Mouse (Mus musculus): ENCODE measurements around the gene Tmprss13.

Tmprss13 gene

DNA sequence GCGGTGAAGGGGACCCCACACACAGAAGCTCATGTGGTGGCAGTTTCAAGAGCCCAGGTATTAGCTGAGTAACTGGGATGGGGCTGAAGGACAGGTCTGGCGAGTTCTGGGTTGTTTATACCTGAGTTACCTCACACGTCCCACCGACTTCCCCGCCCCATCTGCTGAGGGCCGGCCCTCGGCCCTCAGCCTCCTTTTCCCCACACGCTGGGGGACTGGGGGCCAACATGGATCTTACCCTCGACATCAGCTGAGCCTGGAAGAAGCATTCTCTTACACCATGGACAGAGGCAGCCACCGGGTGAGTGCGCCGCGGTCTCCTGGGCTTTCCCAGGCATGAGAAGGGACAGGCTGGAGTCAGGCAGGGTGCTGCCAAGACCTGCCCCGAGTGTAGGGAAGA, at the start of gene Tmprss13:
Tmprss13 (plus strand) TSS at position 246 of the 400 bp plus-strand sequence.
- peak; percentile 54 for DNase-seq (ENCODE audit: low spot score)

GRCm38 (mm10) chr9:45272213-45272612, 46.7 kb upstream of the Tmprss13 start:
- DNase-seq (ENCODE audit: low spot score): no peak

DNA sequence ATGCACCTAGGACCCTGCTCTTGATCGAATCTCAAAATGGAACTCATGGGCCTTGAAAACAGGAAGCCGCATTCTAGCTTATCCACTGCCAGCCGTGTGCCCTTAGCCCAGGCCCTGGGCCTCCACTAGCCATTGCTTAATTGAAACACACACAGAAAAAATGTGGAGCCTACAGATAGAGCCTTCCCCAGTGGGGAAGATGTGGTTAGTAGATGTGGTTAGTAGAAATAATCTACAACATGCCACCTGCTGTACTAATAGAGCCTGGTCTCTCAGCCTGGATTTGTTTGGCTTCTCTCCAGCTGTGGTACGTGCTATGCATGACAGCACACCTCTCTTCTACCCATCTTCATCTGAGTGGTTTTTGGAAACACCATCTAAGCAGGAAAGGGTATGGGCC, 44.7 kb upstream of the Tmprss13 start:
- no peak for DNase-seq (ENCODE audit: low spot score)

- DNase-seq (ENCODE audit: low spot score): no peak
Measured at GRCm38 (mm10) chr9:45274635-45275034, 44.3 kb upstream of the Tmprss13 start.

DNA sequence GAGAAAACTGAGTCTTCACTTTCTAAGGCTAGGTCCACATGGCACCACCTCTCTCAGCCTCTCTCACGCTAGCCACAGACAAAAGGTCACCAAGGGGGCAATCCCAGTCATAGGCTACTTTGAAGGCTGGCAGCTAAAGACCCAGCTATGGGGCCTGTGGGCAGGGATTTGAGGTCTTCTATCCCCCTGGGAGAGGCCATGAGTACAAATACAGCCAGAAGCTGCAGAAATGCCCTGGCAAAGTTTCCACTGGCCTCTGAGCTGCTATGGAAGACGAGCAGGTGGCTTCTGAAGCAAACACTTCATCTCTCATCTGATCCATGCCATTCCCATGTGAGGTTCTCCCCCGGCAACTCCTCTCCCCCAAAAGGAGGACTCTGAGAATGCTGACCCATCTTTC, 38.8 kb upstream of the Tmprss13 start:
- DNase-seq (ENCODE audit: low spot score): no peak

DNA sequence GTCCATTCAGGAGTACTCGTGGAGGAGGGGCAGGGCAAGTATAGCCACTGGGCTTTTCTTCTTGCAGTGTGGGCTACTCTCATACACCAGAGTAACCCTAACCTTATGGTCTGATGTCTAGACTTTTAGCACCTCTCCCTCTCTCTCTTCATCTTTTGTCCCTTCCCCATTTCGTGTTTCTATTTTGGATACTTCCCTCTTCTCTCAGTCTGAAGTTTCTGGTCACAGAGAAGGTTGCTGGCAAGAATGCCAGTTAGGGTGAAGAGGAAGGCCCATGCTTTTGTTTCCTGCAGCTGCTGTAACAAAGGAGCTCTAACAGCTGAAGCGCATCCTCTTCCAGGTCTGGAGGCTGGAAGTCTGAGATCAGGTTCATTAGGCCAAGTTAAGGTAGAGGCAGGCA, 38.0 kb upstream of the Tmprss13 start:
- no peak for DNase-seq (ENCODE audit: low spot score)

DNA sequence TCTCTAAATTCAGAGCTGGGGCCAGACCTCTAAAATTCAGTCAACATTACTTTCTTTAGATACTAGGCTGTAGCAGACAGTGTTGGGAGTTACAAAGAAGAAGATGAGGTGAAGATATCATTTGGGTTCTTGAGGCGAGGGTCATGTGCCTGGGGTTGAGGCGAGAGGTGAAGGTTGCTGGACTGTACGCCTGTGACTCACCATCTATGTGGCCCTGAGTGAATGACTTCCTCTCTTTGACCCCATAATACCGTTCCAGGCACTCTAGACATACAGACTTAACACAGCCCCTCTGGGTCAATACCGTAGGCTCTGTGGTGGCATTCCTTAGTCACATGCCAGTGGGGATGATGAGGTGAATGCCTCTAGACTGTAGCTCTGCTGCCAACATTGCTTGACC, 36.4 kb upstream of the Tmprss13 start:
- DNase-seq (ENCODE audit: low spot score): no peak

GRCm38 (mm10) chr9:45291481-45292168, 27.3 kb upstream of the Tmprss13 start:
- DNase-seq (ENCODE audit: low spot score): no peak

DNA sequence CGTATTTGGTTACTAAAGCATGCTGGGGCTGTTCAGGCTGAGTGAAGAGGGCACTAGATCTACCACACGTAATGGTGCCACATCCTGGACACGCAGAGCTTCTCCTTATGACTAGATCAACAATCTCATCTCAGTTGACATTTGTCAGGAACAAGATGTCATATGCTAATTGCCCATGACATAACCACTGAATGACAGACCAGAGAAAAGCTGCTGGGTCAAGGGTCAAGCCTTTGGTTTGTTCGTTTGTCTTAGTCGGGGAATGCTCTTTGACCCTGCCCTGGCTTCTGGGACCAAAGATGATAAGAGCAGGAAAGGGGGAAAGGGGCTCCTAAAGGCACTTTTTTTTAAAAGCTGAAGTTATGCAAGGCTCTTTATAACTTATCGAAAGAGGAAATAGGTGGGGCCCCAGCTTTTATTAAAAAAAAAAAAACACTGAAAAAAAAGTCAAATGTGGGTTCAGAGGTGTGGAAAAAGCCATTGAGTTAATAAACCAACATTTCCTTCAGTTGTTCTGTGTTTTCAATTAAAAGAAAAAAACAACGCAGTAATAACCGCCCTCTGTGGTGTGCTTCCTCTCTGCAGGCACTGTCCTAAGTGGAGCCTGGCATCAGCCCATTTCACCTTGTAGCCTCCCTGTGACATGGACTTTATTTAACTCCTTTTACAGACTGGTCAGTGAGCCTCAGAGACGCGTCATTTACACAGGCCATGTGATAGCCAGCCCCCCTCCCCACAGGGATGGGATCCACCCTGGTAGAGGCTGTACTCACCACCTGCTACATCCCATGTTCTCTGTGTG, 24.5 kb upstream of the Tmprss13 start:
- DNase-seq (ENCODE audit: low spot score): no peak

DNA sequence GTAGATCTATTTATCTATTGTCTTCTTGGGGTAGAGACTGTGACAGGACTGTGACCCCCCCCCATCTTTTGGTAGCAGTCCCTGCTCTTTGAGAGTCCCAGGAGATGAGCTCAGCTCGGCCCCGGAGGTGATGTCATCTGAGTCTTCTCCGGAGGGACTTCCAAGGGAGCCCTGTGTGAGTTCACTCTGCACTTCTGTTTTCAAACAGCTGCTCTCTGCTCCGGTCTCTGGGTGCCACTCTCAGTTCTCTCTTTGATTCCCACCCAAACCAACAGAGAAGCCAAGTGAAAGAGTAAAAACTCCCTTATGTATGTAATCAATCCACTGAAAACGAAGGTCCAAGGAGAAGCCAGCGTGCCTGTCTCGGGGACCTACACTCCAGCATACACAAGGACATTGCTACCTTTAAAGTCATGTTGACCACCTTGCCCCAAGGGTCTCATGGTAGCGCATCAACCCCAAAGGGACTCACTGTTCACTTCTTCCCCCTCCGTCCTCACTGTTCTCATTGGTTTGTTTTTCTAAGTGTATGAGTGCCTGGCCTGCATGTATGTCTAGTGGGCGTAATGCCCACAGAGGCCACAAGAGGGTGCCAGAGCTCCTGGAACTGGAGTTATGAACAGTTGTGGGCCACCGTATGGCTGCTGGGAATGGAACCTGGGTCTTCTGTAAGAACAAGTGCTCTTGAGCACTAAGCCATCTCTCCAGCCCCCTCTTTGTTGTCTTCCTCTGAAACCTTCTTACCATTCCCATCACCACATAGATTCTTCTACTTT, 19.5 kb upstream of the Tmprss13 start:
- DNase-seq (ENCODE audit: low spot score): no peak

GRCm38 (mm10) chr9:45300422-45301104, 18.3 kb upstream of the Tmprss13 start:
- peak; percentile 95 for DNase-seq (ENCODE audit: low spot score)

DNA sequence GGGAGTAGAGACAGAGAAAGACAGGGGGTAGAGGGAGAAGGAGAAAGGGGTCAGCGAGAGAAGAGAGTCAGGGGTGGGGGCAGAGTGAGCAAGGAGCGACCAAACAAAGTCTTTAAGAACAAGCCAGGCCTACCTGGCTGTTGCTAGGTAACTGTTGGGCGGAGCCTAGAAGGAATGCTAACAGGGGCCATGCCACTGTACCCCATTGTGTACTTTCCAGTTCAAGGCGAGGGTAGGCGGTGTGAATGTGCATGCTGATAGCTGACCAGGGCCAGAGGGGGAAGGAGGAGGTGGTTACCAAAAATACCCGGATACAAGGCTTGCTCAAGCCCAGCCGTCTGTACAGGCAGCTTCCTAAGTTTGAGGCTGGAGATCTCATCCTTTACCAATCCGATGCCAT, 17.1 kb upstream of the Tmprss13 start:
- DNase-seq (ENCODE audit: low spot score): no peak

GRCm38 (mm10) chr9:45306746-45307410, 12.0 kb upstream of the Tmprss13 start:
- DNase-seq (ENCODE audit: low spot score): no peak

GRCm38 (mm10) chr9:45308521-45308920, 10.4 kb upstream of the Tmprss13 start:
- no peak for DNase-seq (ENCODE audit: low spot score)

DNA sequence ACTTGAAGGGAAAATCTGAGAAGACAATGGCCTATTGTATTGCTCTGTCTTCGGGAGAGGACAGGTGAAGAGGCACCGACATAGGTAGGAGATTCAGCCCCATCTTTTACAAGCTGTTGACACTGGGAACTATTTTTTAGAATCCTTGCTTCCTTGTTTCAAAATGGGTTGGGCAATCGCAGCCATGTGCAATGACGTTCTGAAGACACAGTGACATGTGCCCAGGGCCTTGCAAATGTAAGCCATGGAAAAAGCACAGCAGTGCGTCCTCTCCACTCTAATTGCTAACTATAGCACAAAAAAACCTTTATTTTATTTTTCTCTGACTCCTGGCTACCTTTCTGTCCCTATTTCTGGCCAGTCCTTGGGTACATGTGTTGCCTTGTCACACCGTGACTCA, 7.0 kb upstream of the Tmprss13 start:
- DNase-seq (ENCODE audit: low spot score): no peak

- DNase-seq (ENCODE audit: low spot score): no peak
Measured at GRCm38 (mm10) chr9:45313913-45314312, 5.0 kb upstream of the Tmprss13 start.

- DNase-seq (ENCODE audit: low spot score): no peak
Measured at GRCm38 (mm10) chr9:45317635-45318034, 1.3 kb upstream of the Tmprss13 start.

DNA sequence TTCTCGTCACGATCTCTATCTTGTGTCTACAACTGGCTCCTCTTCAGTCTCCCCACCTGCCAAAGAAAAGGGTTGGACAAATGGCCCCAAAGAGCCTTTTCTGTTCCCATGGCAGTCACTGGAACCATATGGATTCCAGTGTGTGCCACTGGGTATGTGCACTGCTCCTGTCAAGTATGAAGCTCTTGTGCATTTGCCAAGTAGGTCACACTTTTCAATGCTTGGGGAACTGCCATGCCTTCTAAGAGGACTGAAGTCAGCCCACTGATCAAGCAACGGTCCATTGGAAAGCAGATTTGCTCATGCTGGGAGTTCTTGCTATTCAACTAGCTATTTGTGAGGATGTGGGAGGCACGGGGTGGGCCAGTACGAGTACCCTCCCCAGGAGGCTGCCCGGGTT, 2.6 kb downstream of the Tmprss13 start:
- no peak for DNase-seq (ENCODE audit: low spot score)

DNA sequence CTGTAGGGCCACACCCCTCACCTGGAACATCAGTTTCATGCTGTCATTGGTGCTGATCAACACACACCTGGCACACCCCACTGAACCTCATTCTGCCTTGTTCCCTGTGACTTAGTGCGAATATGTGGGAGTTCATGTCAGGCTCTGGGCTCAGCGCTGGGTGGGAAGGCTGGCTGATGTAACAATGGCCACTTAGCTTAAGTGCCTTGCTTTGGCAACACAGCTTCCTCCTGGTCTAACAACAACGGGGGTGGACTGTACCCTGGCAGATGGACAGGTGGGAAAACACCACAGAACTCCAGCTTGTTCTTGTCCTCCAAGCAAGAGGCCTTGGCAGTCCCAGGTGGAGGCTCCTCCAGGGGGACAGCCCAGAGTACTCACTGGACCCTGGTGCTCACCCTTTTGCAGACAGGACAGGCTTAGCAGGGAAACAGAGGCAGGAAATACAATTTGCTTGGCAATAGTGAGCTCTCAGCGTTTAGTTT, 3.1 kb downstream of the Tmprss13 start:
- DNase-seq (ENCODE audit: low spot score): no peak

- no peak for DNase-seq (ENCODE audit: low spot score)
Measured at GRCm38 (mm10) chr9:45326390-45326789, 7.5 kb downstream of the Tmprss13 start.

- no peak for DNase-seq (ENCODE audit: low spot score)
Measured at GRCm38 (mm10) chr9:45328263-45328662, 9.4 kb downstream of the Tmprss13 start.
